Mouse (Mus musculus): ENCODE measurements around the gene Ankrd60. TPM values are rescaled to one million over a fixed set of nuclear protein-coding genes. Genes with fewer than 3 reads are reported as not detected.

Ankrd60 gene
- polyA plus RNA-seq, 1 experiment = not detected

- no peak overlapping the region for H3ac ChIP-seq (ENCODE audit: control insufficient read depth, insufficient read length)
- peaks cover 13% of the 10 kb centered on the region for H3K27me3 ChIP-seq (ENCODE audit: control insufficient read depth, insufficient read depth, insufficient read length)
- H3K4me3 ChIP-seq = no peak overlapping the region
- no peak overlapping the region for H3K4me2 ChIP-seq (ENCODE audit: low read depth)
- no peaks in the 10 kb centered on the region for H3K36me3 ChIP-seq (ENCODE audit: control insufficient read depth, insufficient read depth)
- TF ChIP-seq E2F4 (IDR thresholded peaks at IDR 0.05; ENCODE audit: insufficient read depth) = no peak
- no peak for TF ChIP-seq TCF3 (IDR thresholded peaks at IDR 0.05; ENCODE audit: insufficient read length, low read depth)
- no peak for TF ChIP-seq TCF12 (IDR thresholded peaks at IDR 0.05; ENCODE audit: insufficient read depth, poor library complexity, severe bottlenecking)
- no peak for TF ChIP-seq USF1 (IDR thresholded peaks at IDR 0.05; ENCODE audit: low read depth)
- TF ChIP-seq POLR2AphosphoS2 (IDR thresholded peaks at IDR 0.05; ENCODE audit: insufficient read length, low read depth) = no peak
- H3K79me2 ChIP-seq (ENCODE audit: control insufficient read depth, insufficient read depth) = no peaks in the 10 kb centered on the region
Observed at GRCm38 (mm10) chr2:173534581-173534980, 43.6 kb downstream of the Ankrd60 start.

GRCm38 (mm10) chr2:173532711-173533462, 45.3 kb downstream of the Ankrd60 start:
- peaks cover 13% of the 10 kb centered on the region for H3K27me3 ChIP-seq (ENCODE audit: control insufficient read depth, insufficient read depth, insufficient read length)
- no peaks in the 10 kb centered on the region for H3K36me3 ChIP-seq (ENCODE audit: control insufficient read depth, insufficient read depth)
- H3K4me3 ChIP-seq = no peak overlapping the region
- H3ac ChIP-seq (ENCODE audit: control insufficient read depth, insufficient read length) = no peak overlapping the region
- no peak for TF ChIP-seq MAX (IDR thresholded peaks at IDR 0.05; ENCODE audit: low read depth)
- no peak for TF ChIP-seq CEBPB (IDR thresholded peaks at IDR 0.05; ENCODE audit: insufficient read depth, poor library complexity, severe bottlenecking)
- no peak for TF ChIP-seq POLR2AphosphoS2 (IDR thresholded peaks at IDR 0.05; ENCODE audit: insufficient read length, low read depth)
- TF ChIP-seq E2F4 (IDR thresholded peaks at IDR 0.05; ENCODE audit: insufficient read depth) = no peak
- TF ChIP-seq USF1 (IDR thresholded peaks at IDR 0.05; ENCODE audit: low read depth) = no peak
- TF ChIP-seq SRF (IDR thresholded peaks at IDR 0.05; ENCODE audit: control insufficient read depth, insufficient read length, low read depth) = no peak
- no peak for TF ChIP-seq TCF12 (IDR thresholded peaks at IDR 0.05; ENCODE audit: insufficient read depth, poor library complexity, severe bottlenecking)
- no peak for TF ChIP-seq POLR2A (IDR thresholded peaks at IDR 0.05; ENCODE audit: insufficient read length, low read depth)
- no peak for TF ChIP-seq REST (IDR thresholded peaks at IDR 0.05; ENCODE audit: insufficient read depth, insufficient read length)
- no peak overlapping the region for H3K4me2 ChIP-seq (ENCODE audit: low read depth)
- no peaks in the 10 kb centered on the region for H3K79me2 ChIP-seq (ENCODE audit: control insufficient read depth, insufficient read depth)

GRCm38 (mm10) chr2:173528493-173528892, 49.7 kb downstream of the Ankrd60 start:
- Histone ChIP-seq H3ac (ENCODE audit: control insufficient read depth, insufficient read length) (no peak overlapping the region), H3K79me2 (ENCODE audit: control insufficient read depth, insufficient read depth) (no peaks in the 10 kb centered on the region), H3K27me3 (ENCODE audit: control insufficient read depth, insufficient read depth, insufficient read length) (peaks cover 13% of the 10 kb centered on the region), H3K4me3 (no peak overlapping the region), H3K36me3 (ENCODE audit: control insufficient read depth, insufficient read depth) (no peaks in the 10 kb centered on the region), H3K4me2 (ENCODE audit: low read depth) (no peak overlapping the region)
- TF ChIP-seq POLR2A (IDR thresholded peaks at IDR 0.05; ENCODE audit: insufficient read length, low read depth) (no peak), MAX (IDR thresholded peaks at IDR 0.05; ENCODE audit: low read depth) (no peak), POLR2AphosphoS2 (IDR thresholded peaks at IDR 0.05; ENCODE audit: insufficient read length, low read depth) (no peak), SRF (IDR thresholded peaks at IDR 0.05; ENCODE audit: control insufficient read depth, insufficient read length, low read depth) (no peak), USF1 (IDR thresholded peaks at IDR 0.05; ENCODE audit: low read depth) (no peak), E2F4 (IDR thresholded peaks at IDR 0.05; ENCODE audit: insufficient read depth) (no peak), TCF3 (IDR thresholded peaks at IDR 0.05; ENCODE audit: insufficient read length, low read depth) (no peak), MYOG (IDR thresholded peaks at IDR 0.05; ENCODE audit: control insufficient read depth in 1 of 3, insufficient read depth in 1 of 3, insufficient read length in 2 of 3, low read depth in 2 of 3) (no peak), REST (IDR thresholded peaks at IDR 0.05; ENCODE audit: insufficient read depth, insufficient read length) (no peak), TCF12 (IDR thresholded peaks at IDR 0.05; ENCODE audit: insufficient read depth, poor library complexity, severe bottlenecking) (no peak), MYOD1 (IDR thresholded peaks at IDR 0.05; ENCODE audit: control insufficient read depth in 1 of 3, insufficient read length in 2 of 3, low read depth in 2 of 3) (no peak), CEBPB (IDR thresholded peaks at IDR 0.05; ENCODE audit: insufficient read depth, poor library complexity, severe bottlenecking) (no peak)

DNA sequence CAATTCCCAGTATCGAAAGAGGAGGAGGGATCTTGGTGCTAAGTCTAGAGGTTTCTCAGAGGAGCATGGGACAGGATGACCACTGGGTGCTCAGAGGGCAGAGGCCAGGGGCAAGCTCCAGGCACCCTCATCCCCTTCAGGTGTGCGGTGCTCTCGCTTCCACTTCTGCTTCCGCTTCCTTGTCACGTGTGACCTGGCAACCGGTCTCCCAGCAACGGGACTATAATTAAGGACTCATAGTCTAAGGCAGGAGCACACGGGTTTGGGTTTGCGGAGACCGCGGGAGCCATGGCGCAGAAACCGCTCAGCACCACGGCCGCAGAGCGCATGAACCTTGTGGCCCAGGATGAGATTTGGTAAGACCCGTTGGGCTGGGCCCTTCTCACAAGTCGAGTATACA, 55.8 kb downstream of the Ankrd60 start, which contains the start of gene 1700021F07Rik:
1700021F07Rik (plus strand) TSS at position 211 of the 400 bp plus-strand sequence.
- H3K36me3 ChIP-seq (ENCODE audit: control insufficient read depth, insufficient read depth) = no peaks in the 10 kb centered on the region
- no peak within 1 kb of the TSS for H3K4me3 ChIP-seq
- H3ac ChIP-seq (ENCODE audit: control insufficient read depth, insufficient read length) = no peak within 1 kb of the TSS
- TF ChIP-seq TCF12 (IDR thresholded peaks at IDR 0.05; ENCODE audit: insufficient read depth, poor library complexity, severe bottlenecking) = no peak
- TF ChIP-seq SRF (IDR thresholded peaks at IDR 0.05; ENCODE audit: control insufficient read depth, insufficient read length, low read depth) = no peak
- TF ChIP-seq E2F4 (IDR thresholded peaks at IDR 0.05; ENCODE audit: insufficient read depth) = no peak
- TF ChIP-seq MYOG (IDR thresholded peaks at IDR 0.05; ENCODE audit: control insufficient read depth in 1 of 3, insufficient read depth in 1 of 3, insufficient read length in 2 of 3, low read depth in 2 of 3) = no peak
- TF ChIP-seq USF1 (IDR thresholded peaks at IDR 0.05; ENCODE audit: low read depth) = no peak
- no peaks in the 10 kb centered on the region for H3K79me2 ChIP-seq (ENCODE audit: control insufficient read depth, insufficient read depth)
- no peak within 1 kb of the TSS for H3K4me2 ChIP-seq (ENCODE audit: low read depth)
- H3K27me3 ChIP-seq (ENCODE audit: control insufficient read depth, insufficient read depth, insufficient read length) = peaks cover 8% of the 10 kb centered on the region

Other genes with a start within 250 kb of the Ankrd60 start
- gene 1700021F07Rik, start 55.8 kb downstream of the Ankrd60 start, polyA plus RNA-seq (2012; fragmentation: generic; extraction: Trizol) = not detected
- 28.2 TPM for gene Rab22a, start 81.4 kb upstream of the Ankrd60 start, polyA plus RNA-seq (2012; fragmentation: generic; extraction: Trizol)
- gene 1700010B08Rik, start 141.1 kb upstream of the Ankrd60 start, polyA plus RNA-seq (2012; fragmentation: generic; extraction: Trizol) = 0.05 TPM
- gene Vapb, start 159.1 kb upstream of the Ankrd60 start, polyA plus RNA-seq (2012; fragmentation: generic; extraction: Trizol) = 53.8 TPM